Mouse (Mus musculus) lung, adult 2 months (tissue): ENCODE data around the gene Best3.

Experiments
- CTCF ChIP-seq: fragments of 200-500 bp; IDR thresholded peaks from 2 replicates; pipeline ENCODE4 v1.5.1; 2011; ENCODE audit warnings: mild to moderate bottlenecking, low read length, control low read depth; ENCODE audit not compliant: insufficient read depth
- POLR2A ChIP-seq: fragments of 200-500 bp; IDR thresholded peaks from 2 replicates; pipeline ENCODE4 v1.6.1; 2011; ENCODE audit warnings: low read depth, mild to moderate bottlenecking, control low read depth, low read length, borderline replicate concordance; ENCODE audit errors: extremely low read depth

- no peak for TF ChIP-seq CTCF
- TF ChIP-seq POLR2A: no peak
These were observed 24.0 kb upstream of the Best3 start for GRCm38 (mm10) chr10:116962152-116962551.
